Mouse (Mus musculus) kidney, postnatal 0 days (tissue): ENCODE measurements at regions not wholly inside any gene's neighbourhood (a gene's known extent, or its start where the extent isn't known, plus 50 kb on each side); places are given as distances from the start of the nearest gene placed in this dataset.

Experiments
- ATAC-seq: fragments of 200-750 bp; cut with Nextera tagmentation; replicated peaks from 2 replicates; pipeline ENCODE4 v1.8.0; 2017; ENCODE audit warnings: low read depth, moderate number of reproducible peaks, moderate TSS enrichment, moderate library complexity; ENCODE audit not compliant: low FRiP score
- DNase-seq: peaks from one replicate; pipeline ENCODE4 v3.0.0-alpha.2; 2016; ENCODE audit warnings: low spot score
- H3K27ac ChIP-seq: fragments of 300-500 bp; sonication (generic); 2 replicates; pipeline ENCODE4 v1.5.1; 2014; ENCODE audit warnings: mild to moderate bottlenecking
- H3K27me3 ChIP-seq: fragments of 300-500 bp; sonication (generic); 2 replicates; pipeline ENCODE4 v1.6.1; 2014; ENCODE audit warnings: low read length, mixed read lengths; ENCODE audit not compliant: insufficient read depth
- H3K36me3 ChIP-seq: fragments of 300-500 bp; sonication (generic); 2 replicates; pipeline ENCODE4 v1.6.1; 2014; ENCODE audit warnings: low read length, mixed read lengths; ENCODE audit not compliant: insufficient read depth
- H3K4me1 ChIP-seq: fragments of 300-500 bp; sonication (generic); replicated peaks from 2 replicates; pipeline ENCODE4 v1.6.1; 2014; ENCODE audit warnings: antibody characterized with exemption, low read length, mixed read lengths; ENCODE audit not compliant: insufficient read depth
- H3K4me2 ChIP-seq: fragments of 300-500 bp; sonication (generic); 2 replicates; pipeline ENCODE4 v1.6.1; 2014; ENCODE audit warnings: mild to moderate bottlenecking, low read length, moderate library complexity, mixed read lengths
- H3K4me3 ChIP-seq: fragments of 300-500 bp; sonication (generic); replicated peaks from 2 replicates; pipeline ENCODE4 v1.5.1; 2014; ENCODE audit warnings: low read depth, low read length
- H3K9ac ChIP-seq: fragments of 300-500 bp; sonication (generic); 2 replicates; pipeline ENCODE4 v1.6.1; 2014; ENCODE audit warnings: low read depth, low read length
- H3K9me3 ChIP-seq: fragments of 300-500 bp; sonication (generic); replicated peaks from 2 replicates; pipeline ENCODE4 v1.6.1; 2016; ENCODE audit warnings: low read length, inconsistent platforms, mixed read lengths
- CTCF ChIP-seq: IDR thresholded peaks from 2 replicates; pipeline ENCODE4 v1.5.1; 2016; ENCODE audit warnings: antibody characterized with exemption, low read depth, mild to moderate bottlenecking, moderate library complexity
- WGBS: fragments of 180-500 bp; shearing (Covaris S2); extraction: QIAGEN DNeasy Blood & Tissue Kit; methylation state at CpG from one replicate; pipeline ENCODE4 v1.1.7; 2014; 5-methylcytosine and 5-hydroxymethylcytosine counted together

DNA sequence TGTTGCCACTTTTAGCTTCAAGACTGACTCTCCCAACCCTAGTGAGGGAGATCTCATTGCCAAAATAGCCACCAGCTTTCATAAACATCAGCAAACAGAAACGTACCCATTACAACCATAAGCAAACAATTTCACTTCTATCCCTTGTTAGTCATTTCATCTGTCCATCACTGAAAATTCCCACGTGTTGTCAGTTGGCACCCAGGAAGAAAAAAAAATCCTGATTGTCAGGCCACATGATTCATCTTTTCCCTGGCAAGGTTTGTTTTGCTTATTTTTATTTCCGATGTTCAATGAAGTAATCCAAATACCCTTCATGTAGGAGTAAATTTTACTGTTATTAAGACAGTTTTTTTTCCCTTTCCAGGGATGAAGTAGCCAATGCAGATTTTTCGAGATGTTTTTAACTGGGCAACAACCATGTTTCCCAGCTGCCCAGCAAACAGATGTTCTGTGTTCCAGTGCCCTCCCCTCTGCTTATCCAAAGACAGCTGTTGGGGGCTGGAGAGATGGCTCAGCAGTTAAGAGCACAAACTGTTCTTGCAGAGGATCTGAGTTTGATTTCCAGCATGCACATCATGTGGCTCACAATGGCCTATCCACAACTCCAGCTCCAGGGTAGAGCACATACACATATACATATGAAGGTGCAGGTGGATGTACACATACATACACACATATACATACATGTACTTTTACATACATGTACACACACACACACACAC, 189.3 kb upstream of the Phactr1 start:
- Histone ChIP-seq H3K9me3 (no peaks in the 10 kb centered on the region), H3K4me1 (no peaks in the 10 kb centered on the region), H3K36me3 (no peaks in the 10 kb centered on the region), H3K27me3 (no peaks in the 10 kb centered on the region), H3K27ac (no peak overlapping the region), H3K4me2 (no peak overlapping the region), H3K4me3 (no peak overlapping the region), H3K9ac (no peak overlapping the region)
- TF ChIP-seq CTCF = no peak
- DNase-seq = no peak
- no peak for ATAC-seq
- 77% methylated on average over 4 of the region's 4 CpGs for WGBS

DNA sequence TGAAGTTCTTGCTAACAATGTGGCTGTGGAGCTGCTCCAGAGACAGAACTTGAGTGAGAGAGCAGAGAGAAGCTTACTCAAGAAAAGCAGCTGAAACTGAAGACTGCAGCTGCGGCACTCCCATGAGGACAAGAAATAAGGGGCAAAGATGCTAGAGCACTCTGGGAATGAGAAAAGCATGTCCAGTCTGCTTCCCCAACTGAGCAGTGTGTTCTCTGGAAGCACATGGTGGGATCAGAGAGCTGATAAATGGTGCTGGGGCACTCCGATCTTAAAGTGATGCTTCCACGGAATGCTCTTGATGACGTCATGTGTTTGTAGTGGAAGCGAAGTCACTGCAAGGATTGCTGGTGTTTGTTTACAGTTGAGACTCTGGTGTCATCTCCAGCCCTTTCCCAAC, 186.1 kb upstream of the Phactr1 start:
- Histone ChIP-seq H3K36me3 (no peaks in the 10 kb centered on the region), H3K9ac (no peak overlapping the region), H3K4me3 (no peak overlapping the region), H3K4me1 (no peaks in the 10 kb centered on the region), H3K9me3 (no peaks in the 10 kb centered on the region), H3K4me2 (no peak overlapping the region), H3K27ac (0 out of 2 replicates have a peak overlapping the region, but pooled peaks have one; percentile 42), H3K27me3 (no peaks in the 10 kb centered on the region)
- DNase-seq (no peak), ATAC-seq (no peak)
- no peak for TF ChIP-seq CTCF
- WGBS = 62% methylated on average over 5 of the region's 5 CpGs

DNA sequence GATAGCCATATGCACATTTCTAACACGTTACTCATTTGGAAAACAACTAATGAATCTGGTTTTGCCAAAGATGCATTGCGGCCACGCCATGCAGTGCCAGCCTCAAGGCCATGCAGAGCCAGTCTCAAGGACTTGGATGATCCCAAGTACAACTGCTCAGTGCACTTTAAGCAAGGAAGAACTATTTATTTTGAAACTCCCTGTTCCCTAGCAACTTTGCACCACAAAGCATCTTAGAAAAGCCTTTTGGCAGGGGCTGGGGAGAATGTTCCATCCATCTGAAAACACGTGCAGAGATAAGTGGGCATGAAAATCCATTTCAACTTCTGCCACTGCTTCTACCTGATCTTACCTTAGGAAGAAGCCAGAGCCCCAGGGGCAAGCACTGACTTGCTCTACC, 182.1 kb upstream of the Phactr1 start:
- TF ChIP-seq CTCF = no peak
- Histone ChIP-seq H3K9me3 (no peaks in the 10 kb centered on the region), H3K36me3 (no peaks in the 10 kb centered on the region), H3K4me3 (no peak overlapping the region), H3K27me3 (no peaks in the 10 kb centered on the region), H3K4me1 (no peaks in the 10 kb centered on the region), H3K27ac (no peak overlapping the region), H3K4me2 (no peak overlapping the region), H3K9ac (no peak overlapping the region)
- ATAC-seq (no peak), DNase-seq (no peak)
- WGBS = 80% methylated on average over 4 of the region's 4 CpGs

DNA sequence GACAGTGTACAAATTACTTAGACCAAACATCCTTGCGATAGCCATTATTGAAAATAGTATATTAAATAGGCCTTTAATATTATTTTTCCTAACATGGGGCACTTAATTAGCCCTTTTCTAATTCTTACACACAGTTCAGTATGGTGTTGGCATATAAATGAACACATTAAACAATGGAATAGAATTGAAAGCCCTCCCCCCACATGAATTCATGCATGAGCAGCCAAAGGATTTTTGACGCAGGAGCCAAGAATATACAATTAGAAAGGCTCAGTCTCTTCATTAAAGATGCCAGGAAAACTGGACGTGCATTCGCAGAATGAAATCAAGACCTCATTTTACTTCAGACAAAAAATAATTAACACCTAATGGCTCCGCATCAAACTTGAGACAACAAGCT, 172.9 kb upstream of the Phactr1 start:
- Histone ChIP-seq H3K36me3 (no peaks in the 10 kb centered on the region), H3K9ac (no peak overlapping the region), H3K27me3 (no peaks in the 10 kb centered on the region), H3K27ac (no peak overlapping the region), H3K4me3 (no peak overlapping the region), H3K4me1 (no peaks in the 10 kb centered on the region), H3K4me2 (no peak overlapping the region), H3K9me3 (no peaks in the 10 kb centered on the region)
- 68% methylated on average over 5 of the region's 5 CpGs for WGBS
- ATAC-seq (no peak), DNase-seq (no peak)
- no peak for TF ChIP-seq CTCF

DNA sequence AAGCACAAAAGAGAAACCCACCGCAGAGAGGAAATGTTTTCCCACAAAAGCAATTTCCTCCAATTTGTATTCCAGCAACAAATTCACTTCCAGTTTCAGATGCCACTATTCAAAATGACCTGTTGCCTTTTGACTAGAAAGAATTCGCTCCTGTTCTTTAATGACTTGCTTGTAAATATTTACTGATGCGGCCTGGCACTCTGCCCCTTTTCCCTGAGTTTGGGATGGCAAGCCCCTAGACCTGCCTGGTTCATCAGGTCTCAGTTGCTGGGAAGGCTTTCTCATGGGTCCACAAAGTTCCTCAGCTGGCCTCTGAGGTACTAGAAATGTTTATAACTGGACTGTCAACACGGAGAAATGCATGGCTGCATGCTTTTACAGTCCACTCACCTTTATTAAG, 161.7 kb upstream of the Phactr1 start:
- no peak overlapping the region for H3K9ac ChIP-seq
- no peak overlapping the region for H3K27ac ChIP-seq
- no peaks in the 10 kb centered on the region for H3K27me3 ChIP-seq
- H3K36me3 ChIP-seq = no peaks in the 10 kb centered on the region
- ATAC-seq (no peak), DNase-seq (no peak)
- no peak overlapping the region for H3K4me2 ChIP-seq
- no peak overlapping the region for H3K4me3 ChIP-seq
- H3K4me1 ChIP-seq = no peaks in the 10 kb centered on the region
- WGBS = 64% methylated on average over 4 of the region's 4 CpGs
- H3K9me3 ChIP-seq = no peaks in the 10 kb centered on the region
- TF ChIP-seq CTCF = no peak

DNA sequence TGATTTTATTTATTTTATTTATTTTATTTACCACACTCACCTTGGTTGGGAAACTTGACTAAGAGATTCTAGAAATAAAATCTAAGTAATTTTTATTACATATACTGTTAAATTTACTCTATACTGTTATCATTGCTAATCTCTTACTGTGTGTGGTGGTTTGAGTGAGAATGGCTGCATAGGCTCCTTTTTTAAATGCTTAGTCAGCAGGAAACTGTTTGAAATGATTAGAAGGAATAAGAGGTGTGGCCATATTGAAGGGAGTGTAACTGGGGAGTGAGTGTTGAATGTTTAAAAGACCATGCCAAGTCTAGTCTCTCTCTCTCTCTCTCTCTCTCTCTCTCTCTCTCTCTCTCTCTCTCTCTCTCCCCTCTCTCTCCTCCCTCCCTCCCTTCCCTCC, 157.9 kb upstream of the Phactr1 start:
- Histone ChIP-seq H3K4me1 (peaks cover 10% of the 10 kb centered on the region), H3K27ac (no peak overlapping the region), H3K36me3 (no peaks in the 10 kb centered on the region), H3K4me2 (no peak overlapping the region), H3K4me3 (no peak overlapping the region), H3K9ac (no peak overlapping the region), H3K9me3 (no peaks in the 10 kb centered on the region), H3K27me3 (no peaks in the 10 kb centered on the region)
- no peak for ATAC-seq
- TF ChIP-seq CTCF = no peak
- DNase-seq = no peak

DNA sequence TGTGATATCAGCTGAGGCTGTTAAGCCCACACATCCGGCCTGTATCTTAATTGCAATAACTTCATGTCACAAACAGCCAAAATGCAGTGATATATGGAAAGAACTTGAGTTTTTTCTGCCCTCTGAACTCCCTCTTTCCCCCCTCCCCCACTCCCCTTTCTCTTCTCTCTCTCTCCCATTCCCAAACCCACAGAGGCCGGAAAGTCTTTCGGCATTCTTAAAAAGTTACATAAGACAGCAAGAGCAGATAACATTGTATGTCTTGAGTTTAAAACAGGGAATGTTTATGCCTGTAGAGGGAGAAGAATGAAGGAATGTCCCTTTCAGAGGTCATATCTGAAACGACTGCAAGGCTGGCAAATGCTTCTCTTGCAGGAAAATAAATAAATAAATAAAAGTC, 154.3 kb upstream of the Phactr1 start:
- DNase-seq = peak; percentile 59
- H3K27ac ChIP-seq = peak overlapping the region; percentile 58; the same call in 1 of the 2 replicates
- H3K9ac ChIP-seq = no peak overlapping the region
- no peak overlapping the region for H3K4me3 ChIP-seq
- H3K36me3 ChIP-seq = no peaks in the 10 kb centered on the region
- 36% methylated on average over 4 of the region's 4 CpGs for WGBS
- TF ChIP-seq CTCF = no peak
- no peak for ATAC-seq
- no peaks in the 10 kb centered on the region for H3K9me3 ChIP-seq
- no peak overlapping the region for H3K4me2 ChIP-seq
- H3K27me3 ChIP-seq = no peaks in the 10 kb centered on the region
- H3K4me1 ChIP-seq = peaks cover 10% of the 10 kb centered on the region
